Mouse (Mus musculus) liver, embryonic 14.5 days (tissue): Measurements from ENCODE around the gene Acsl3. TPM values are rescaled to one million over a fixed set of nuclear protein-coding genes. Genes with fewer than 3 reads are reported as not detected.

Experiments used
- ATAC-seq: fragments of 200-750 bp; cut with Nextera tagmentation; 2 replicates; pipeline ENCODE4 v1.8.0; 2017; ENCODE audit warnings: moderate number of reproducible peaks, mild to moderate bottlenecking, moderate library complexity; ENCODE audit not compliant: insufficient read depth
- DNase-seq, 3 experiments: peaks; one replicate each; pipeline ENCODE4 v3.0.0-alpha.2; 2012 to 2013; ENCODE audit warnings: low read depth in 3 of 3, low spot score in 3 of 3
- H3K27ac ChIP-seq: fragments of 300-500 bp; sonication (generic); 2 replicates; pipeline ENCODE4 v1.5.1; 2014; ENCODE audit warnings: moderate library complexity, mild to moderate bottlenecking, control low read depth, inconsistent platforms
- H3K27me3 ChIP-seq: fragments of 300-500 bp; sonication (generic); 2 replicates; pipeline ENCODE4 v1.6.1; 2014; ENCODE audit warnings: mild to moderate bottlenecking, low read length, moderate library complexity; ENCODE audit not compliant: control insufficient read depth, insufficient read depth
- H3K36me3 ChIP-seq: fragments of 300-500 bp; sonication (generic); replicated peaks from 2 replicates; pipeline ENCODE4 v1.6.1; 2014; ENCODE audit warnings: low read depth; ENCODE audit not compliant: control insufficient read depth, insufficient read depth
- H3K4me1 ChIP-seq, 2 experiments: fragments of 200-500 bp in 1 of 2; fragments of 300-500 bp in 1 of 2; sonication (generic) in 1 of 2; replicated peaks; 2 replicates each; pipeline ENCODE4 v1.6.1; 2012 to 2014; ENCODE audit warnings: antibody characterized with exemption in 1 of 2, inconsistent platforms in 1 of 2, low read length in 1 of 2; ENCODE audit not compliant: control insufficient read depth in 2 of 2, insufficient read depth in 2 of 2
- H3K4me2 ChIP-seq: fragments of 300-500 bp; sonication (generic); 2 replicates; pipeline ENCODE4 v1.6.1; 2014; ENCODE audit warnings: low read depth, mild to moderate bottlenecking, control low read depth, moderate library complexity
- H3K4me3 ChIP-seq, 2 experiments: fragments of 200-500 bp in 1 of 2; fragments of 300-500 bp in 1 of 2; sonication (generic) in 1 of 2; 2 replicates each; pipeline ENCODE4 v1.5.1; 2012 to 2014; ENCODE audit warnings: low read depth in 2 of 2, low read length in 2 of 2, mild to moderate bottlenecking in 2 of 2, control low read depth in 1 of 2, inconsistent platforms in 1 of 2, moderate library complexity in 1 of 2; ENCODE audit not compliant: insufficient read depth in 1 of 2
- H3K9ac ChIP-seq: fragments of 300-500 bp; sonication (generic); replicated peaks from 2 replicates; pipeline ENCODE4 v1.6.1; 2014; ENCODE audit warnings: mild to moderate bottlenecking, control low read depth, moderate library complexity
- H3K9me3 ChIP-seq: fragments of 300-500 bp; sonication (generic); 2 replicates; pipeline ENCODE4 v1.6.1; 2016; ENCODE audit warnings: low read length, mixed read lengths; ENCODE audit not compliant: control insufficient read depth
- CTCF ChIP-seq: IDR thresholded peaks from 2 replicates; pipeline ENCODE4 v1.5.1; 2016; ENCODE audit warnings: antibody characterized with exemption, low read depth, control low read depth
- EP300 ChIP-seq: IDR thresholded peaks from 2 replicates; pipeline ENCODE4 v1.6.1; 2016; ENCODE audit warnings: antibody characterized with exemption, low read depth
- WGBS: fragments of 180-500 bp; shearing (Covaris S2); extraction: QIAGEN DNeasy Blood & Tissue Kit; methylation state at CpG from one replicate; pipeline ENCODE4 v1.1.7; 2014; ENCODE audit not compliant: insufficient replicate concordance; 5-methylcytosine and 5-hydroxymethylcytosine counted together
- polyA plus RNA-seq, 2 experiments: library from polyadenylated mRNA; depleted of rRNA in 1 of 2; stranded (reverse) in 1 of 2; unstranded in 1 of 2; fragments of >200 nt; fragmentation: Nextera tagmentation in 1 of 2; extraction: Ambion mirVana in 1 of 2; gene quantifications; 2 replicates each; pipeline versions ENCODE4 v1.2.1 to v1.2.3; 2012 to 2014

The Acsl3 gene
- polyA plus RNA-seq, 2 experiments = 9.3 to 20.1 TPM

DNA sequence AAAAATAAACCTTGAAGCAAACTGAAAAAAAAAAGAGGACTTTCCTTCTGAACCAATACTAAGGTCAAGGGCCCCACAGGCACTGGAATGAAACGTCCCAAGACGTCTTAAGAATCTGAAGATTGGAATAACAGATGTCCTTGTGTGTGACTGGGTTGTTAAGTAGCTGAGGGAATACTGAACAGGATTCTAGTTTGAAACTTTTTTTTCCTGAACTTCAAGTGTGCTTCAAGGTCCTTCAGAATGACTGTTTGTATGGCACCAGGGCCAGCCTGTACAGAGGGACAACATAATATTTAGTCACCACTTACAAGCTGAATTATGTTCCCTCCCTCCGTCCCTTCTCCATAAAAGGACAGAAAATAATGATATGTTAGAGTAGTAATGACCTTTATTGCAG, 23.1 kb upstream of the Acsl3 start:
- no peaks in the 10 kb centered on the region for H3K4me1 ChIP-seq
- H3K9ac ChIP-seq = no peak overlapping the region
- no peaks in the 10 kb centered on the region for H3K36me3 ChIP-seq
- H3K27ac ChIP-seq = no peak overlapping the region
- WGBS = 57% methylated on average over 3 of the region's 3 CpGs
- no peak for ATAC-seq
- H3K27me3 ChIP-seq = no peaks in the 10 kb centered on the region
- no peak for TF ChIP-seq CTCF
- TF ChIP-seq EP300 = no peak
- H3K4me2 ChIP-seq = no peak overlapping the region
- H3K9me3 ChIP-seq = no peaks in the 10 kb centered on the region
- no peak for DNase-seq
- no peak overlapping the region for H3K4me3 ChIP-seq

- Histone ChIP-seq H3K27ac (no peak overlapping the region), H3K4me3 (no peak overlapping the region), H3K27me3 (no peaks in the 10 kb centered on the region), H3K36me3 (no peaks in the 10 kb centered on the region), H3K4me2 (no peak overlapping the region), H3K9me3 (no peaks in the 10 kb centered on the region), H3K4me1 (no peaks in the 10 kb centered on the region), H3K9ac (no peak overlapping the region)
- DNase-seq = no peak
- ATAC-seq = no peak
- TF ChIP-seq EP300 (no peak), CTCF (no peak)
Measured at GRCm38 (mm10) chr1:78640871-78641270, 16.8 kb upstream of the Acsl3 start.

GRCm38 (mm10) chr1:78641791-78642190, 15.8 kb upstream of the Acsl3 start:
- no peaks in the 10 kb centered on the region for H3K27me3 ChIP-seq
- no peaks in the 10 kb centered on the region for H3K36me3 ChIP-seq
- no peak for ATAC-seq
- no peak overlapping the region for H3K4me2 ChIP-seq
- TF ChIP-seq EP300 = no peak
- H3K9ac ChIP-seq = no peak overlapping the region
- WGBS = 83% methylated on average over 3 of the region's 3 CpGs
- DNase-seq = no peak
- H3K4me3 ChIP-seq = no peak overlapping the region
- H3K9me3 ChIP-seq = no peaks in the 10 kb centered on the region
- no peaks in the 10 kb centered on the region for H3K4me1 ChIP-seq
- no peak overlapping the region for H3K27ac ChIP-seq

- TF ChIP-seq EP300 (no peak), CTCF (no peak)
- H3K4me2 ChIP-seq = no peak overlapping the region
- no peak overlapping the region for H3K4me3 ChIP-seq
- DNase-seq = no peak
- no peaks in the 10 kb centered on the region for H3K9me3 ChIP-seq
- H3K27me3 ChIP-seq = no peaks in the 10 kb centered on the region
- WGBS = 63% methylated on average over 2 of the region's 2 CpGs
- no peaks in the 10 kb centered on the region for H3K4me1 ChIP-seq
- H3K9ac ChIP-seq = no peak overlapping the region
- H3K36me3 ChIP-seq = no peaks in the 10 kb centered on the region
- H3K27ac ChIP-seq = no peak overlapping the region
- ATAC-seq = no peak
Measured at GRCm38 (mm10) chr1:78642197-78642596, 15.4 kb upstream of the Acsl3 start.

DNA sequence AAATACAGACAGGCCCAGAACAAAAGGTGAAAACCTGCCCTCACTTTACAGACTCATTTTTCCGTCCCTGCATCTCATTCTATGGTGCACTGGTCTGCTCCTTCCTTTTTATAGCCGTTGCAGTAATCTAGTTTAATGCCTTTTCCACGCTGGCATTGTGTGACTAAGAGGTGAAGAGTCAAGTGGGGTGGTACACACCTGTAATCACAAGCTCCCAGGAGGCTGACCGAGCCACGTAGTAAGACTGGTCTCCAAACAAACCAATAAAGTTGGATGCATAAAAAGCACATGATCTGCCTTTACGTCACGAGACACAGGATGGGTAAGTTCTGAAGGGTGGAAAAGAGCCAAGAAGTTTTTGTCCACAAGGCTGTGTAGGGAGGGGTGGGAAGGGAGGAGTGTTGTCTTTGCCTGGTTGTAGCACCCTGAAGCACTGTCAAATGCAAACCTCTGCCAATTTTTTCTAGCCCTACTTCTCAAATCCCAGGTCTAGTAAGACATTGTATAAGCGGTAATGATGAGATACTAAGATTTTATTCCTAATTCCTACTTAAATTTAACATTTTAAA, 10.2 kb upstream of the Acsl3 start:
- DNase-seq (no peak), ATAC-seq (no peak)

More for the DNA sequence above, 10.2 kb upstream of the Acsl3 start:
- WGBS = 64% methylated on average over 8 of the region's 8 CpGs
- Histone ChIP-seq H3K4me2 (no peak overlapping the region), H3K27me3 (no peaks in the 10 kb centered on the region), H3K27ac (no peak overlapping the region), H3K4me1 (no peaks in the 10 kb centered on the region), H3K4me3 (no peak overlapping the region), H3K9ac (no peak overlapping the region), H3K36me3 (no peaks in the 10 kb centered on the region), H3K9me3 (no peaks in the 10 kb centered on the region)
- TF ChIP-seq EP300 = no peak
- TF ChIP-seq CTCF = no peak
